Mouse (Mus musculus): ENCODE data around the gene Gm10488. TPM values are rescaled to one million over a fixed set of nuclear protein-coding genes. Genes with fewer than 3 reads are reported as not detected.
"Not testable (repeated sequence)": the region's sequence is repeated elsewhere in the genome, so short reads cannot be mapped to it uniquely, and the experiment has no call there.

Gene Gm10488
- total RNA-seq (2014; fragmentation: Nextera tagmentation): not detected in 2 replicates
- not detected in 2 replicates for total RNA-seq (2017)

GRCm38 (mm10) chrX:29976014-29976413, at the start of gene Gm10488:
Gene Gm10488, plus strand, starts transcription at chrX:29976314.
- not testable (repeated sequence) for ATAC-seq (replicated peaks; ENCODE audit: low FRiP score, low TSS enrichment, poor library complexity, severe bottlenecking)

All from megakaryocyte-erythroid progenitor cell, adult 5-6 weeks (primary cell).